Mouse (Mus musculus): ENCODE results near the gene Gm33543.

The Gm33543 gene

GRCm38 (mm10) chr10:95842789-95843637 lies at the start of gene Gm33543:
TSS of gene Gm33543 (minus strand) at chr10:95842930.
- DNase-seq (ENCODE audit: low spot score), result no peak

GRCm38 (mm10) chr10:95892132-95892531 lies 49.4 kb upstream of the Gm33543 start:
- DNase-seq (ENCODE audit: low spot score), result no peak

DNA sequence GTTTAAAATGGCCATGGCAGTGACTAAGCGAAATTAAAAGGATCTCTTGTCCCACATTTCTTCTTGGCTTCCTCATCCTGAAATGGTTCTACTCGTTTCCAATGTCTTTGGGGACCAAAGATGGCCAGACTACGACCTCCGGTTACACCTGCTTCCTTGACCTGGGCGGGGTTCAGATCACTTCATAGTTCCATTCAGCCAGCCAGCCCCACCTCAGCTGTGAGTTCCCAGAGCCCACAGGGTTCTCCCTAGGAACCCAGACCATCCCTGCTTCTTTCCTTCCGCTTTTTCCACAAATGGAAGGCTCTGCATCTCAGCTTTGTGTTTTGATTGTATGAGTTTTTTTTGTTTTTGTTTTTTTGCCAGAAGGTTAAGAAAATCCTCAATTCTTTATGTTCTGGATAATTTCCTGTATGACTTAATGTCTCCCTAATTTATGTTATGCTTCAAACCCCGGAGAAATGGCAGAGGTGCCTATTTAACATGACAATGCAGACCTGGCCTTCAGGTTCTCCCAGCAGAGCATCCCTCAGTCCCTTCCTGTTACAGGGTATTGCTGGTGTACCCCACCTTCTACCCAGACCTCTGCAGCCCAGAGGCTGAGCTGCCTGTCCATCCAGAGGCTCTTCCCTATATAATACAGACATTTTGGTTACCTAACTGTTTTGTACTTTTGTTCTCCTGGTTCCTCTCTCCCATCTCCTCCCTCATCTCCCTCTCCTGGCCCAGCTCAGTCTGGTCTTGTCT lies 48.7 kb upstream of the Gm33543 start:
- no peak for DNase-seq (ENCODE audit: low spot score)

DNA sequence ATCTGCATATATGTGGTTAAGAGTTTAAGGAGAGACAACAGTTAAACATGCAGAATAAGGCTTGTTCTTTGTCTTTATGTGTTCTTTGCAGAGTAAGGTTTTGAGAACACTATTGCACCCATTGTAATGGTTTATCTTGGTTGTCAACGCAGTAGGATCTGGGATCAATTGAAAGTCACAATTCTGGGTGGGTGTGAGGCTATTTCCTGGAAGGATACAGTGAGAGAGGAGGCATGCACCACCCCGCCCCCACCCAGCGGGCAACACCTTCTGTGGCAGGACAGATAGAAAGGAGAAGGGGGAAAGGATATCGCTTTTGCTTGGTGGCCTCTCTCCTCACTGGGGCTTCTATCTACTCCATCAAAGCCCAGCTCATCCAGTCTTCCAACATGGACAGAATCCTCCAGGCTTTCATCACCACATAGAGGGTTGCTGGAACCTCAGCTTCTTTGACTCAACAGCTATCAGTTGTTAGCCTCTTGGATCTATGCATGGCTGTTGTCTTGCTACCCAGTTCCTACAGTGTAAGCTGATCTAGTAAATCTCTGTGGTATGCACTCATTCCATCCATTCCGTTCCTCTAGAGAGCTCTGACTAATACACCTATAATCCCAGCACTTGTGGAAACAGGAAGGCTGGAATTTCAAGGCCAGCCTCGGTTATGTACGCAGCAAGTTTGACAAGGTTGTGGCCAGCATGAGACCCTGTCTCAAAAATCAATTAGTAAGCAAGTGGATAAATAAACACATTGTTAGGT lies 41.2 kb upstream of the Gm33543 start:
- no peak for DNase-seq (ENCODE audit: low spot score)

DNA sequence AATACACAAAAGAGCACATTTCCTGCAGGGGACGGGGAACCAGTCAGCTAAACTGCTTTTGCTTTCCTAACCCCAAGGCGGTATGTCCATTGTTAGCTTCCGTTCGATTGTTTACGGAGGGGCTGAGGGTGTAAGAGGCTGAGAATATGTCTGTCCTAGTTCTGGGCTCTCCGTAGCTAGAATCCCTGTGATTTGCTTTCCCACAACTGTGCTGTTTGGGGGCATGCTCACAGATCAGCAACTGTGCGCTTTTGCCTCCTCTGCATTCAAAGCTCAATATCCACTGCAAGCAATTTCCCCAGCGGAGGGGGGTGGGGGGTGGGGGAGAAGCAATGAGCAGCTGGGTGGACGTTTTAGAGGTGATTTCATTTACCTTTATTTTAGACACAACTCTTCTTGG lies 39.3 kb upstream of the Gm33543 start:
- DNase-seq (ENCODE audit: low spot score), result no peak

DNA sequence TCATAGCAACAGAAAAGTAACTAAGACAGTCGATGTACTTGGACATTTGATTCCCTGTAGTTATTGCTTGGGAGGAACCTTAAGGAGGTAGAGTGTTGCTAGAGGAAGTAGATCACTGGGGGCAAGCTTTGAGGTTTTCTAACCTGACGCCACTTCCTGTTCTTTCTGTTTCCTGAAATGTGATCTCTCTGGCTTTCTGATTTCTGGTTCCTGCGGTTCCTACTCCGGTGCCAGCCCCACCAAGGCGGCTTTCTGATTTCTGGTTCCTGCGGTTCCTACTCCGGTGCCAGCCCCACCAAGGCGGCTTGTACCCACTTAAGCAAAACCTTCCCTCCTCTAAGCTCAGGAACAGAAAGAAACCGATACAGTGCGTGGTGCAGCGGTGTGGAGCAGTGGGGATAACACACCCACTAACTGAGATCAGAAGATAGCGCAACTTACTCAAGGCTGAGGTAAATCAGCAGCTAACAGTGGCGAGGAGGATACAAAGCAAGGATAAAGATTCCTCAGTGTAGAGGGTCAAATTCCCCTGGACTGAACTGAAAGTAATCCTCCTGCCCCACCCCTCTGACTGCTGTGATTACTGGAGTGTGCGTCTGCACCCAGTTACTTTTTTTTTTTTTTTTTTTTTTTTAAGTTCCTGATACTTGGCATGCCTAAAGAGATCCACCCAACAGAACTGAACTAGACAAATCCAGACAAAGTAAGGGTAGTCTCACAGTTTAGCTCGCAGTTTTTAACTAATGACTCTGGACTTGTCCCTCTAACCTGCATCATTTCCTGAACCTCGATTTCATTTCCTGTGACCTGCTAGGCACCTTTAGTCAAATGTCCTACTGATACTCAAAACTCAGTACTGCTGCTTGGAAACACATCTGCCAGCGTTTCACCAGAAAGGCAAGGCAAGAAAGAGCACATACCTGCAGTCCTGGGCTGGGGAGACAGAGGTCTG lies 37.5 kb upstream of the Gm33543 start:
- DNase-seq (ENCODE audit: low spot score), result no peak

GRCm38 (mm10) chr10:95870782-95871181 lies 28.1 kb upstream of the Gm33543 start:
- DNase-seq (ENCODE audit: low spot score), result no peak

- no peak for DNase-seq (ENCODE audit: low spot score)
Observed at GRCm38 (mm10) chr10:95868348-95868747, 25.6 kb upstream of the Gm33543 start.

DNA sequence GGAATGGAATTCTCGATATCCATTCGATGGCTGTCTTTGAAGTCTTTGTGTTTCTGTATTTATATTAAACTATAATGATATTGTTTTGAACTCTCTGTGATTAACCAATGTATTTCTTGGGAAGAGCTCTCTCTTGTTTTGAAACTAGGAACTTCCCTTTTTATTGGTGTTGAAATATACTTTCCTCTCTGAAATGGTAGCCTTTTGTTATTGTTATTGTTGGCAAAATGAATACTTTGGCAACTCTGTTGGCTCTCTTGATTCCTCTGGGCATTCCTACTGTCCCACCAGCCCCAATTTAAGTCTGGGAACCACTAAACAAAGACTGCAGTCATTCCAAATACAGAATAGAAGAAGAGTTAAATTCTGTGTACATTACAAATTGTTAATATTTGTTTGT lies 24.9 kb upstream of the Gm33543 start:
- no peak for DNase-seq (ENCODE audit: low spot score)

GRCm38 (mm10) chr10:95864349-95865124 lies 21.8 kb upstream of the Gm33543 start:
- no peak for DNase-seq (ENCODE audit: low spot score)

GRCm38 (mm10) chr10:95862664-95863063 lies 19.9 kb upstream of the Gm33543 start:
- no peak for DNase-seq (ENCODE audit: low spot score)

DNA sequence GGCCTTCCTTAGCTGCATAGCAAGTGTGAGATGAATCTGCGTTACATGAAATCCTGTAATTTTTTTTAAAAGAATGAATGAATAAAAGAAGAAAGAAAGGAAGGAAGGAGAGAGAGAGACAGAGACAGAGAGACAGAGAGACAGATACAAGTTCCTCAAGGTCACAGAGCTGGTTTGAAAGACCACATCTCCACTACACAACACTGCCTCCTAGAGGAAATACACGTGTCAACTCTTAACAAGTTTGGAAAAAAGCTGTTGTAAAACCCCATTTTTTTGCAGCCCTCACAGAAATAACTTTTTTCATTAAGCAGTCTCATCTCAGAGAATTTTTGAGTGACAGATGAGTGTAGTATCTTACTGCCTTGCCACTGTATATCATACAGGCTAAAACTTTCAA lies 15.4 kb upstream of the Gm33543 start:
- no peak for DNase-seq (ENCODE audit: low spot score)

- no peak for DNase-seq (ENCODE audit: low spot score)
Observed at GRCm38 (mm10) chr10:95855411-95855810, 12.7 kb upstream of the Gm33543 start.

DNA sequence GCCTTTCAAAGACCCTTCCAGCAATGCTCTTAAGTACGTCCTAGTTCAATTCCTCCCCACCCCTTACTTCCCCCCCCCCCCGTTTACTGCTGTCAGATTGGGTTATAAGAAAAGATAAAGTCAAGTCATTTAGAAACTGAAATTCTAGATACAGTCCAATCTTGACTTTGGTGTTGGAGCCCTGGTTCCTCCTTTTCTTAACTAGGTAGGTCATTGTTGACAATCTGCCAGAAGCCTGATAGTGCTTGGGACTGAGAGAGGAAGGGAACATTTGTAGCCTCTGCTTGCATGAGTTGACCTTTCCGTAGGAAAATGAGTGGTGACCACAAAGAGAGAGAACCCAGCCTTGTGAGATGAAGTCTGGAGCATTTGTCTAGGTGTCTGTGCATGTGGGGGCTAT lies 7.8 kb upstream of the Gm33543 start:
- no peak for DNase-seq (ENCODE audit: low spot score)

DNA sequence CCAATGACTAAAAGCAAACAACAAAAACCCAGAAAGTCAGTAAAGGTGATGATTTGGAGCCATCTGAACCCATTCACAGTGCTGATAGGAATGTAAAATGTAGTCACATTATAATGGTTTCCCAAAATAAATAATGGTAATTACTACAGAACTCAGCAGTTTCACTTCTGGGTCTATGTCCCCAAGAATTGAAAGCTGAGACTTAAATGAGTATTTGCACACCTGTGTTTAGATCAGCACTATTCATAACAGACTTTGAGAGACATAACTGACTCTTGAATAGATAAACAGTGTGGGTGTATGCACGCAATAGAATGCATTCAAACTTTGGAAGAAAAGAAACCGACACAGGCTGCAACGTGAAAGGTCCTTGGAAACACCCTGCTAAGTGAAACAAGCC lies 4.0 kb upstream of the Gm33543 start:
- DNase-seq (ENCODE audit: low spot score), result no peak

DNA sequence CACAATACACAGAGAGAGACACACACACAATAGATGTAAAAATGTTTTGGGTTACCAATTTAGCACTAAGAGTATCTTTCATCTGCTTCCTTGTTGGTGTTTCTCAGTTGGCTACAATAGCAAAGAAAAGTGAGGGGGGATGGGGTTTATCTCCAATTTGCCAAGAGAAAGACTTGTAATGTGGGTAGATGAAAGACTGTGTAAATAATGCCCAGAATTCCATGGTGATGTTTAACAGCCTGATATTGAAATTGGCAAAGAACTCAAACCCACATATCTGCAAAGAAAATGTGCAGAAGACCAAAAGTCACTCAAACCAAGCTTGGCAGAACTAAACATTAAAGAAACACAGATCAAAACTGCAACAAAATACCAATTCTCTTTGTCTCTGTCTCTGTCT lies 3.6 kb upstream of the Gm33543 start:
- no peak for DNase-seq (ENCODE audit: low spot score)

- DNase-seq (ENCODE audit: low spot score), result no peak
Observed at GRCm38 (mm10) chr10:95843878-95844277, 1.1 kb upstream of the Gm33543 start.

- DNase-seq (ENCODE audit: low spot score), result no peak
Observed at GRCm38 (mm10) chr10:95841241-95841640, 1.5 kb downstream of the Gm33543 start.

DNA sequence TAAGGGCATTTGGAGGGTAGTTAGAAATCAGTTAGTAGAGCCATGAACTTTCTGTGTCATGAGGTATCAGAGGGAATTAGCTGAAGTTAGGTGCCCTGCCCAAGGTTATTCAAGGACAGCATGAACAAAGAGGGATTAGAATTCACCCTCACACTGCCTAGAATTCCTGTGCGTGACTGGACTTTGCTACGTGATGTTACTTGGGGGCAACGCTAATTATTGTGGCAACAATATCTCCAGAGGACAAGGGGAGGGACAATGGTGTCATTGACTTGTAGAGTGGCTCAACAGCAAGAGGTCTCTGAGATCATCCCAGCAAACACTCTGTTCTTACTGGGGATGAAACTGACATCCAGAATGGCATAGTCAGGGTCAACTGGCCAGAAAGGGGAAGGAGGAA lies 2.9 kb downstream of the Gm33543 start:
- DNase-seq (ENCODE audit: low spot score), result no peak

DNA sequence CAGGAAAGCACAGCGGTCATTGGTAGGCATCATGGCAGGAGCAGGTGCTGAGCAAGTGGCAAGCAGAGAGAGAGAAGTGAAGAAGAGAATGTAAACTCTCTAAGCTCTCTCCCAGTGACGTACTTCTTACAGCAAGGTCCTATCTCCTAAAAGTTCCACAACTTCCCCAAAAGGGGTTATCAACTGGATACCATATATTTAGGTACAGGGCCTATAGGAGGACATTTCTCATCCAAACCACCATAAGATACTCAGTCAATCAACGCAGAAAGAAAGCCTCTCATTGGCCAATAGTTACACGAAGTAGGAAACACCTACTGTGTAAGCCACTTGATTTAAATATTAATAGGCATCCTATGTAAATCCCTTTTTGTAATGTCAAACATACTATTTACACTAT lies 3.7 kb downstream of the Gm33543 start:
- no peak for DNase-seq (ENCODE audit: low spot score)
